Mouse (Mus musculus) adrenal gland, adult 2 months (tissue): ENCODE data around the gene Rrm1. TPM values are rescaled to one million over a fixed set of nuclear protein-coding genes. Genes with fewer than 3 reads are reported as not detected.
"Not testable (repeated sequence)": the region's sequence is repeated elsewhere in the genome, so short reads cannot be mapped to it uniquely, and the experiment has no call there.

Source experiments
- DNase-seq: peaks from one replicate; pipeline ENCODE4 v3.0.0; 2021
- polyA plus RNA-seq: library from polyadenylated mRNA; depleted of rRNA; stranded (reverse); fragments of >200 nt; gene quantifications from 2 replicates; pipeline ENCODE4 v1.2.3, GENCODE M21; 2012
- total RNA-seq, 2 experiments: library from RNA; stranded (reverse); gene quantifications; 2 replicates each; pipeline ENCODE4 v1.2.3; 2021

Gene Rrm1
- total and polyA plus RNA-seq, 3 experiments, result 4.1 to 20.1 (median 16.8) TPM

GRCm38 (mm10) chr7:102477377-102477776 lies 35.9 kb downstream of the Rrm1 start:
- DNase-seq, result no peak

GRCm38 (mm10) chr7:102478425-102478824 lies 36.9 kb downstream of the Rrm1 start:
- DNase-seq, result no peak

- no peak for DNase-seq
These were observed 37.4 kb downstream of the Rrm1 start for GRCm38 (mm10) chr7:102478926-102479325.

GRCm38 (mm10) chr7:102479368-102480078 lies 38.0 kb downstream of the Rrm1 start:
- peak; percentile 75 for DNase-seq

GRCm38 (mm10) chr7:102480821-102481220 lies 39.3 kb downstream of the Rrm1 start:
- peak; percentile 50 for DNase-seq

- DNase-seq, result no peak
These were observed 40.1 kb downstream of the Rrm1 start, which contains the start of gene Olfr543 for GRCm38 (mm10) chr7:102481579-102481978. Gene Olfr543, minus strand, starts transcription at chr7:102481679.

- peak; percentile 58 for DNase-seq
These were observed 42.2 kb downstream of the Rrm1 start for GRCm38 (mm10) chr7:102483665-102484064.

GRCm38 (mm10) chr7:102484766-102485165 lies 43.3 kb downstream of the Rrm1 start:
- DNase-seq, result not testable (repeated sequence)

GRCm38 (mm10) chr7:102486105-102486504 lies 44.6 kb downstream of the Rrm1 start:
- no peak for DNase-seq

GRCm38 (mm10) chr7:102488161-102488560 lies 46.7 kb downstream of the Rrm1 start, which contains the start of gene Olfr544:
Gene Olfr544, minus strand, starts transcription at chr7:102488313.
- DNase-seq, result no peak

GRCm38 (mm10) chr7:102494416-102494815 lies 52.9 kb downstream of the Rrm1 start:
- DNase-seq, result not testable (repeated sequence)

- no peak for DNase-seq
These were observed 58.0 kb downstream of the Rrm1 start, which contains the start of gene Olfr545 for GRCm38 (mm10) chr7:102499473-102499872. Gene Olfr545, minus strand, starts transcription at chr7:102499573.

- DNase-seq, result no peak
These were observed 60.5 kb downstream of the Rrm1 start for GRCm38 (mm10) chr7:102501986-102502385.

- DNase-seq, result peak; percentile 76
These were observed 65.4 kb downstream of the Rrm1 start for GRCm38 (mm10) chr7:102506848-102507247.

GRCm38 (mm10) chr7:102508066-102508465 lies 66.6 kb downstream of the Rrm1 start:
- DNase-seq, result no peak

- no peak for DNase-seq
These were observed 67.2 kb downstream of the Rrm1 start for GRCm38 (mm10) chr7:102508666-102509065.

- DNase-seq, result no peak
These were observed 68.2 kb downstream of the Rrm1 start for GRCm38 (mm10) chr7:102509726-102510125.

- no peak for DNase-seq
These were observed 70.4 kb downstream of the Rrm1 start for GRCm38 (mm10) chr7:102511927-102512326.

- DNase-seq, result peak; percentile 90
These were observed 71.4 kb downstream of the Rrm1 start for GRCm38 (mm10) chr7:102512814-102513435.

- DNase-seq, result no peak
These were observed 72.6 kb downstream of the Rrm1 start for GRCm38 (mm10) chr7:102514144-102514543.

- DNase-seq, result peak; percentile 15
These were observed 75.0 kb downstream of the Rrm1 start for GRCm38 (mm10) chr7:102516261-102517050.

- DNase-seq, result peak; percentile 17
These were observed 75.5 kb downstream of the Rrm1 start for GRCm38 (mm10) chr7:102517051-102517335.
